Mouse (Mus musculus) forebrain, postnatal 0 days (tissue): Measurements from ENCODE around the gene Gm3072. TPM values are rescaled to one million over a fixed set of nuclear protein-coding genes. Genes with fewer than 3 reads are reported as not detected.
"Not testable (repeated sequence)": the region's sequence is repeated elsewhere in the genome, so short reads cannot be mapped to it uniquely, and the experiment has no call there.

Experiments used
- ATAC-seq: fragments of 200-750 bp; cut with Nextera tagmentation; 2 replicates; pipeline ENCODE4 v1.8.0; 2017; ENCODE audit warnings: mild to moderate bottlenecking, moderate library complexity
- DNase-seq: peaks from one replicate; pipeline ENCODE4 v3.0.0-alpha.2; 2015
- H3K27ac ChIP-seq: fragments of 300-500 bp; sonication (generic); 2 replicates; pipeline ENCODE4 v1.5.1; 2014; ENCODE audit warnings: low read depth, mild to moderate bottlenecking, antibody characterized with exemption, low read length, moderate library complexity, mixed read lengths
- H3K27me3 ChIP-seq: fragments of 300-500 bp; sonication (generic); 2 replicates; pipeline ENCODE4 v1.6.1; 2014; ENCODE audit warnings: mild to moderate bottlenecking, low read length, mixed read lengths; ENCODE audit not compliant: insufficient read depth
- H3K36me3 ChIP-seq: fragments of 300-500 bp; sonication (generic); 2 replicates; pipeline ENCODE4 v1.6.1; 2014; ENCODE audit warnings: mild to moderate bottlenecking, moderate library complexity; ENCODE audit not compliant: insufficient read depth
- H3K4me1 ChIP-seq: fragments of 300-500 bp; sonication (generic); 2 replicates; pipeline ENCODE4 v1.6.1; 2014; ENCODE audit warnings: antibody characterized with exemption; ENCODE audit not compliant: insufficient read depth
- H3K4me2 ChIP-seq: fragments of 300-500 bp; sonication (generic); 2 replicates; pipeline ENCODE4 v1.6.1; 2014; ENCODE audit warnings: low read depth, mild to moderate bottlenecking, moderate library complexity
- H3K4me3 ChIP-seq: fragments of 300-500 bp; sonication (generic); 2 replicates; pipeline ENCODE4 v1.5.1; 2014; ENCODE audit warnings: low read depth, low read length, mixed read lengths
- H3K9ac ChIP-seq: fragments of 300-500 bp; sonication (generic); 2 replicates; pipeline ENCODE4 v1.6.1; 2014; ENCODE audit warnings: mild to moderate bottlenecking
- H3K9me3 ChIP-seq: fragments of 300-500 bp; sonication (generic); 2 replicates; pipeline ENCODE4 v1.6.1; 2016; ENCODE audit warnings: low read length
- WGBS: fragments of 180-500 bp; shearing (Covaris S2); extraction: QIAGEN DNeasy Blood & Tissue Kit; methylation state at CpG from one replicate; pipeline ENCODE4 v1.1.7; 2014; 5-methylcytosine and 5-hydroxymethylcytosine counted together
- polyA plus RNA-seq: library from polyadenylated mRNA; unstranded; fragments of >200 nt; fragmentation: Nextera tagmentation; extraction: Ambion mirVana; gene quantifications from 2 replicates; pipeline ENCODE4 v1.2.1, GENCODE M21; 2015
- total RNA-seq: library from RNA; depleted of rRNA; stranded (reverse); fragments of >200 nt; gene quantifications from 2 replicates; pipeline ENCODE4 v1.2.3, GENCODE M21; 2014; rRNA removed

The Gm3072 gene
- total RNA-seq (not detected in 2 replicates), polyA plus RNA-seq (not detected in 2 replicates)

GRCm38 (mm10) chr14:41624512-41624911 is at the start of gene Gm3072:
Gene Gm3072 (minus strand): TSS chr14:41624612.
- DNase-seq, H3K36me3 ChIP-seq, H3K9ac ChIP-seq, ATAC-seq, H3K4me2 ChIP-seq, H3K27me3 ChIP-seq, H3K4me1 ChIP-seq, H3K9me3 ChIP-seq, H3K4me3 ChIP-seq, H3K27ac ChIP-seq: not testable (repeated sequence)
- 82% methylated on average over 1 of the region's 2 CpGs for WGBS

- H3K9ac ChIP-seq, H3K36me3 ChIP-seq, DNase-seq, ATAC-seq, H3K4me2 ChIP-seq, H3K4me3 ChIP-seq, H3K27ac ChIP-seq, H3K9me3 ChIP-seq, H3K27me3 ChIP-seq, H3K4me1 ChIP-seq: not testable (repeated sequence)
- 87% methylated on average over 2 of the region's 2 CpGs for WGBS
Observed at GRCm38 (mm10) chr14:41648176-41648575, 23.8 kb upstream of the Gm3072 start.

DNA sequence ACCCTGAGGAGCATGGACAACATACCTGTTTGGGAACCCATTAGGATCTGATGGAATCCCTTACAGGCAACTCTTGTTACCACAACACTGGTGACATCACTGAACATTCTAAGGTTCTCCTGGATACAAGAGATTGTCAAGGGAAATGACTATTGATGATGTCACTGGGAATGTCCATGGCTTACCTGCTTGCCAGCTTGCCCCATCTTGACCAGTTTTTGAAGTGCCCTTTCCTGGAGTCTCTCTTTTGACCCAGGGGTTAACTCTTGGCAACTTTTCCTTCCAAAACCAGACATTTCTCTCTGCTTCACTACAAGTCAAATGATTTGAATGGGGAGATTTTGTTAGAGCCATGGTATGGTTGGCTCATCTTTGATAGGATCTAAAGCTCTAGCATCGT is 22.0 kb upstream of the Gm3072 start, which contains the start of gene Gm3676:
Gene Gm3676, minus strand, starts transcription at position 101 of the 400 bp plus-strand sequence.
- not testable (repeated sequence) for H3K27me3 ChIP-seq, H3K9ac ChIP-seq, H3K4me3 ChIP-seq, H3K36me3 ChIP-seq, ATAC-seq, H3K4me1 ChIP-seq, H3K27ac ChIP-seq, DNase-seq, H3K4me2 ChIP-seq, H3K9me3 ChIP-seq
- WGBS = no CpG with 5 or more reads among the region's 1 CpGs

DNA sequence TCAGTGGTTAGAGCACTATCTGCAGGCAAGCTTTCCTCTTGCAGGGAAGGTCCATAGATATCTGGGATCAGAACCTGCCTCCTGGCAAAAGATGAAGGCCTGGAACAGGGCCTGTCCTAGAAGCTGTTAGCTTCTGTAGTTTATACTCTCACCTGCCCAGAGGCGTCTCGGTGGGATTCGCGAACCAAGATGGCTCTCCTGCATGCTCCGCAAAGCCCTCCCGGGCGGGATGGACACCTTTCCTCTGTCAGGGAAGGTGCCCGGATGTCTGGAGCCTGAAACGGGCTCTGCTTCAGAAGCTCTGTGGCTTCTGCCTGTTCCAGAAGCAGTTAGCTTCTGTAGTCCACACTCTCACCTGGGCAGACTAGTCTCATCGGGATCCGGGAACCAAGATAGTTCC is 5.7 kb upstream of the Gm3072 start:
- not testable (repeated sequence) for H3K4me3 ChIP-seq, H3K4me1 ChIP-seq, ATAC-seq, H3K27ac ChIP-seq, H3K4me2 ChIP-seq, DNase-seq, H3K9me3 ChIP-seq, H3K36me3 ChIP-seq, H3K9ac ChIP-seq, H3K27me3 ChIP-seq
- WGBS = 97% methylated on average over 9 of the region's 11 CpGs

DNA sequence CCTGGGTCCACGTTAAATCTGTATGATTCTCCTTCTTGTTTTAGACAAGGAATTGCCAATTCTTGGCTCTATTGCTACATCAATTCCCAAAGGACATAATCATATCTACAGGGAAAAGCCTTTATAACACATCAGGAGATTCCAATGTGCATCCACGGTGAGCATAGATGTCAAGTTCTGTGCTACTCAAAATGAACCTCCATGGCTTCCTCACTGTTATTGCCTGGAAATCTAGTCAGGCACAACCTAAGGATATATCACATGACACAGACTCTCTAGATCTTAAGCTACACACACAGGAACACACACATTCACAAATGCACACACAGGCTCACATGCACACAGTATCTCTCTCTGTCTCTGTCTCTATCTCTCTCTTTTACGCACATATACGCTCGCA is 1.9 kb downstream of the Gm3072 start:
- WGBS = 95% methylated on average over 4 of the region's 5 CpGs
- DNase-seq, H3K4me1 ChIP-seq, H3K9me3 ChIP-seq, ATAC-seq, H3K9ac ChIP-seq, H3K27ac ChIP-seq, H3K4me2 ChIP-seq, H3K36me3 ChIP-seq, H3K27me3 ChIP-seq, H3K4me3 ChIP-seq: not testable (repeated sequence)

DNA sequence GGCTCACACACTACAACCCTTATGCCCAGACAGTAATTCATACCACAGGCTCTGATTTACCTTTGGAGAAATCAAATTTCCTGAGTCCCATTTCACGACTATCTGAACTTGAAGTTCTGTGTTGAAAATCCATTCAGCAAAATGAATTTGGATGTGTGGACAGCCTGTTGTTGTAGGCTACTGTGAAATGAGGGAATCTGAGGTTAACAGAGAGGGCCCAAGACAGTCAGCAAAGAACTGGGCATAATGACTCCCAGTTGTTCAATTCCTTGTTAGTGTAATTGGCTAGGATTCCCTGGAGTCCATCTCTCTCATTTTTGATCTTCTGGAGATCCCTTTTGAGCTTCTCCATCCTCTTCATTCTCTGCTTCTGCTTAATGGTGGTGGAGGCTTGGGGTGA is 13.7 kb downstream of the Gm3072 start:
- H3K27me3 ChIP-seq, DNase-seq, ATAC-seq: not testable (repeated sequence)

GRCm38 (mm10) chr14:41600935-41601334 is 23.5 kb downstream of the Gm3072 start:
- not testable (repeated sequence) for H3K4me2 ChIP-seq, ATAC-seq, H3K4me3 ChIP-seq, H3K36me3 ChIP-seq, H3K9ac ChIP-seq, H3K9me3 ChIP-seq, DNase-seq, H3K27ac ChIP-seq, H3K4me1 ChIP-seq, H3K27me3 ChIP-seq
- WGBS = 96% methylated on average over 15 of the region's 15 CpGs

More for the DNA sequence above, 13.7 kb downstream of the Gm3072 start:
- WGBS = 81% methylated on average over 1 of the region's 1 CpGs
- H3K9ac ChIP-seq, H3K27ac ChIP-seq, H3K9me3 ChIP-seq, H3K4me1 ChIP-seq, H3K4me2 ChIP-seq, H3K36me3 ChIP-seq, H3K4me3 ChIP-seq: not testable (repeated sequence)

- not testable (repeated sequence) for H3K4me1 ChIP-seq, H3K9me3 ChIP-seq, H3K27ac ChIP-seq, H3K4me3 ChIP-seq, DNase-seq, H3K36me3 ChIP-seq, H3K9ac ChIP-seq, H3K27me3 ChIP-seq, ATAC-seq, H3K4me2 ChIP-seq
- 79% methylated on average over 1 of the region's 1 CpGs for WGBS
Observed at GRCm38 (mm10) chr14:41586346-41586745, 38.1 kb downstream of the Gm3072 start.

DNA sequence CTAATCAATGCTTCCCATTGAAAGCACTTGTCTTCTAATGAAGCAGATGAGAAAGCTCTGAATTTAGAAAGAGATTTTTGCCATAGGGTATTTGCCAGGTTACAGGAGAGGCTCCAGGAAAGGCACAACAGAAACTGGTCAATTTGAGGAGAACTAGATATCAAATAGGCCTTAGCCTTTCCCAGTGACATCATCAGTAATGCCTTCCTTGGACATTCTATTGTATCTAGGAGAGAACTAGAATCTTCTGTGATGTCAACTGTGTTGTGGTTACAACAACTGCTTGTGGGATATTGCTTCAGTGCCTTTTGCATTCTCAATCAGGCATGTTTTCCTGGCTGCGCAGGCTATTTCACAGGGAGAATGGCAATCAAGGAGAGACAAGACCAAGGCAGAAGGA is 51.5 kb downstream of the Gm3072 start, which contains the start of gene 1700049E17Rik2:
Gene 1700049E17Rik2, plus strand, starts transcription at position 301 of the 400 bp plus-strand sequence.
- no CpG with 5 or more reads among the region's 1 CpGs for WGBS
- not testable (repeated sequence) for H3K4me3 ChIP-seq, H3K9me3 ChIP-seq, H3K4me1 ChIP-seq, H3K36me3 ChIP-seq, H3K4me2 ChIP-seq, DNase-seq, ATAC-seq, H3K27ac ChIP-seq, H3K9ac ChIP-seq, H3K27me3 ChIP-seq
